Mouse (Mus musculus): ENCODE data around the gene Fzr1.

GRCm38 (mm10) chr10:81422191-81422590, 43.9 kb upstream of the Fzr1 start:
- TF ChIP-seq POLR2A (IDR thresholded peaks at IDR 0.05; ENCODE audit: control insufficient read depth, extremely low read depth, insufficient read depth, low read length, poor library complexity) (no peak), CTCF (IDR thresholded peaks at IDR 0.05; ENCODE audit: borderline replicate concordance, control insufficient read depth, extremely low read depth, insufficient read depth, low read length, poor library complexity) (no peak)

Measured in thymus, adult 2 months (tissue).